Mouse (Mus musculus) macrophage (primary cell): ENCODE measurements around the gene Sgk1. TPM values are rescaled to one million over a fixed set of nuclear protein-coding genes. Genes with fewer than 3 reads are reported as not detected.
A peak's percentile ranks its signal among the peaks of the same experiment; 100 is the strongest.

ENCODE experiments used
- H3K27ac ChIP-seq: fragments of 350-480 bp; formaldehyde crosslinking; 2 replicates; pipeline ENCODE4 v1.9.0; 2021
- H3K36me3 ChIP-seq: fragments of 350-480 bp; formaldehyde crosslinking; 2 replicates; pipeline ENCODE4 v1.9.0; 2021; ENCODE audit errors: inconsistent target
- H3K4me3 ChIP-seq: fragments of 350-480 bp; formaldehyde crosslinking; 2 replicates; pipeline ENCODE4 v1.9.0; 2021; ENCODE audit errors: inconsistent target
- H3K79me2 ChIP-seq: fragments of 350-480 bp; formaldehyde crosslinking; 2 replicates; pipeline ENCODE4 v1.9.0; 2021; ENCODE audit errors: inconsistent target
- WGBS: methylation state at CpG from one replicate; pipeline ENCODE4 v1.1.7; 2026; ENCODE audit warnings: inconsistent platforms; ENCODE audit not compliant: missing documents; 5-methylcytosine and 5-hydroxymethylcytosine counted together
- polyA plus RNA-seq: library from polyadenylated mRNA; stranded (reverse); fragments of 250-400 nt; gene quantifications from 3 replicates; pipeline ENCODE4 v1.2.4, GENCODE M21; 2018; ENCODE audit warnings: inconsistent platforms
- total RNA-seq, 78 experiments: library from RNA; depleted of rRNA; stranded (reverse); fragments of 250-400 nt; gene quantifications; 1 replicate in 9 of 78; 2 replicates in 24 of 78; 3 replicates in 43 of 78; 4 replicates in 2 of 78; pipeline ENCODE4 v1.2.4; 2018; ENCODE audit warnings: inconsistent platforms in 56 of 78

Sgk1 gene
- 100 to 1,000 TPM in 18 of 26 experiments, 10 to 100 TPM in 8; 36.5 to 411 (median 145) TPM for total RNA-seq (2018; cell fraction: chromatin; rRNA removed)
- 100 to 1,000 TPM in 13 of 26 experiments, 10 to 100 TPM in 13; 28.4 to 201 (median 107) TPM for total RNA-seq (2018; cell fraction: cytosol; rRNA removed)
- 100 to 1,000 TPM in 17 of 26 experiments, 10 to 100 TPM in 9; 46.0 to 325 (median 174) TPM for total RNA-seq (2018; cell fraction: nucleus; rRNA removed)
- 26.8 to 76.1 TPM (median 55.9 TPM) in 3 replicates for polyA plus RNA-seq

DNA sequence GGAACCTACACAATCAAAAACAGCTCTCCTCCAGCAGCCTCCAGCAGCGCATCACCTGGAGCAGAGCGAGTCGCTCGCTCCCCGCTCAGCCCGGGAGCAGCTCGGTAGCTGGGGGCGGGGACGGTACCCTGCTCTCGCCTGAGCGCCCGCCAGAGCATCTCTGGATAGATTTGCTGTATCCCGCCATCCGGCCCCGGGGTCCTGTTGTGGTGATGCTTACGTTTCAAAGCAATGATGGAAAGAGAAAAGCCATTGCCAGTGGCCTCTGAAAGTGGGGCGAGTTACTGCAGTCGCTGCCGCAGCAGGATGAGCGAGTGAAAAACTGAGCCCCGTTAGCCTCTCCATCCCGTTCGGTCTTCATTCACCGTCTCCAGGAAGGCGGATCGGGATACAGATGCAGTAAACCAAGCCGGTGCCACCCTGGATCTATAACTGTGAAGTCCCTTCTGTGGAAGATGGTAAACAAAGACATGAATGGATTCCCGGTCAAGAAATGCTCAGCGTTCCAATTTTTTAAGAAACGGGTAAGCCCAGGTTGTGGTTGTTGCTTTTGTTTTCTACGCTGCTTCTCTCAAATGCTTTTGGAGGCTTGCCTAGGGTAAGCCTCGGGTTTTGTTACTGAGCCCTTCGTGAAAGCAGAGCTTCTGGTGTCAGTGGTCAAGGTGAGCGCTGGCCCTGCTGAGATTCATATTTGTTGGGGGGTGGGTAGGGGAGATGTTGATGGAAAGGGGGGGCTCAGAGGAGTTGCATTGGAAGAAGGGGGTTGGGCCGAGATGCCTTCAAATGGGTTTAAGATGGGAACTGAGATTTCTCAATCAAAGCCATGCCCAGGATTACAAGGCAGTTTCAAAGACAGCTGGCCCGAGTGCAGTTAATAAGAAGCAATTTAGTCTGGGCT lies at the start of gene Sgk1:
TSS of gene Sgk1 (plus strand) at position 1 of the 898 bp plus-strand sequence.
- Histone ChIP-seq H3K79me2 (no peaks in the 10 kb centered on the region), H3K4me3 (peak within 1 kb of the TSS; percentile 6; the same call in 1 of the 2 replicates), H3K27ac (no peak within 1 kb of the TSS), H3K36me3 (no peaks in the 10 kb centered on the region)
- 14% methylated on average over 36 of the region's 36 CpGs for WGBS

DNA sequence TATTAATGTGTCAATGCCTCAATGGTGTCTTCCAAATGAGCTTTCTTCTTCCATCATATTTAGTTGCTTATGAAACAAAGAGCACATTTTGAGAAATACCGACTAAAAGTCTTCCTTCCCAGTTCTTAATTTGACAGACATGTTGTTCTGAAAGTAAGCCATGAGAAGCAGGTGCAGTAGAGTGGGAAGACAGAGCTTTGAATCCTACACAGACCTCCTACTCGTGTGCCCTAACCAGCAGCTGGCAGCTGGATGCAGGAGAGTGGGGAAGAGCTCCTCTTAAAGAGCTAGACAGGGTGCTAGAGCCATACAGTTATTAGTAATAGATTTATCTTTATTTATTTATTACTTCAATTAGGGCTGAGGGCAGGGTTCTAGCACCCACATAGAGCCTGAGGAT lies 49.7 kb upstream of the Sgk1 start:
- Histone ChIP-seq H3K27ac (no peak overlapping the region), H3K79me2 (no peaks in the 10 kb centered on the region), H3K4me3 (no peak overlapping the region), H3K36me3 (no peaks in the 10 kb centered on the region)
- 92% methylated on average over 2 of the region's 2 CpGs for WGBS

- 97% methylated on average over 3 of the region's 3 CpGs for WGBS
- Histone ChIP-seq H3K36me3 (no peaks in the 10 kb centered on the region), H3K4me3 (no peak overlapping the region), H3K79me2 (no peaks in the 10 kb centered on the region), H3K27ac (no peak overlapping the region)
Observed at GRCm38 (mm10) chr10:21833757-21834156, 48.2 kb upstream of the Sgk1 start.

DNA sequence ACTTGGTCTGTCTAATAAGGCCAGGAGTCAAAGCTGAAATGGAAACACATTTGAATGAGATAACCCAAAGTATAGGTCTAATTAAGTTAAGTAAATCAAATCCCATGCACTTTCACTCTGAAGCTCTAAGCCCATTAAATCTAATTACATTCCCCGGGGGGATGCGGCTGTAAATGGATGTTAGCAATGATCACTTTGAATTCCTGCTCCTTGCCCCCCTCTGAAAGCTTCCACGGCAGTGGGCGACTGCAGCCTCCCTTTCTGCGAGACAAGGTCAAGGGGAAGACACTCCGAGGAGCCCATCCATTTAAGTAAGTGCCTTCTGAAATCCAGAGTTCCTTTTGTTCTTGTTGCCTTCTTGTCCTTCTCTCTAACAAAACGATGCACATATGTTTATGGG lies 46.9 kb upstream of the Sgk1 start:
- Histone ChIP-seq H3K79me2 (no peaks in the 10 kb centered on the region), H3K36me3 (no peaks in the 10 kb centered on the region), H3K27ac (no peak overlapping the region), H3K4me3 (no peak overlapping the region)
- WGBS = 92% methylated on average over 7 of the region's 7 CpGs

- WGBS = 80% methylated on average over 13 of the region's 13 CpGs
- Histone ChIP-seq H3K4me3 (no peak overlapping the region), H3K27ac (no peak overlapping the region), H3K36me3 (no peaks in the 10 kb centered on the region), H3K79me2 (no peaks in the 10 kb centered on the region)
Observed at GRCm38 (mm10) chr10:21839248-21840155, 42.5 kb upstream of the Sgk1 start.

GRCm38 (mm10) chr10:21843326-21843725 lies 38.7 kb upstream of the Sgk1 start:
- no peaks in the 10 kb centered on the region for H3K79me2 ChIP-seq
- no peak overlapping the region for H3K27ac ChIP-seq
- 96% methylated on average over 6 of the region's 6 CpGs for WGBS

GRCm38 (mm10) chr10:21843861-21844260 lies 38.1 kb upstream of the Sgk1 start:
- 97% methylated on average over 8 of the region's 8 CpGs for WGBS
- Histone ChIP-seq H3K36me3 (no peaks in the 10 kb centered on the region), H3K4me3 (no peak overlapping the region), H3K79me2 (no peaks in the 10 kb centered on the region), H3K27ac (no peak overlapping the region)

More at GRCm38 (mm10) chr10:21843326-21843725, 38.7 kb upstream of the Sgk1 start:
- H3K36me3 ChIP-seq = no peaks in the 10 kb centered on the region
- H3K4me3 ChIP-seq = no peak overlapping the region

DNA sequence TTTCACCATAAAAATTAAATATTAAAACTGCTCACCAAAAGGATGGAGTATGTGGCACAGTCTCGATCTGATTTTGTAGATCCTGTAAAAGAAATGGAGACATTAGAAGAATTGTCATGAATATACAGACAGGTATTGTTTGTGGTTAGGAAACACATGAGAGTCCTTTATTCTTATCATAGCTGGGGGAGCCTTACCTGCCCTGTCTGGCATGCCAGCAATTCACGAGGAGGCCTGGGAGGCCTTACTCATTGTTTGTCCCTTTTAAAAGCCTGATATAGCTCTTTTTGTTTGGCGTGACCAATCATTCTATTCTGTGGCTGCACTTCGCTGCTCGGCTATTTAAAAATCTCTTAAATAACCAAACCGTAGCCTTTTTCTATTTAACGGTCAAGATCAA lies 37.6 kb upstream of the Sgk1 start:
- 98% methylated on average over 7 of the region's 7 CpGs for WGBS
- Histone ChIP-seq H3K4me3 (no peak overlapping the region), H3K36me3 (no peaks in the 10 kb centered on the region), H3K27ac (no peak overlapping the region), H3K79me2 (no peaks in the 10 kb centered on the region)

DNA sequence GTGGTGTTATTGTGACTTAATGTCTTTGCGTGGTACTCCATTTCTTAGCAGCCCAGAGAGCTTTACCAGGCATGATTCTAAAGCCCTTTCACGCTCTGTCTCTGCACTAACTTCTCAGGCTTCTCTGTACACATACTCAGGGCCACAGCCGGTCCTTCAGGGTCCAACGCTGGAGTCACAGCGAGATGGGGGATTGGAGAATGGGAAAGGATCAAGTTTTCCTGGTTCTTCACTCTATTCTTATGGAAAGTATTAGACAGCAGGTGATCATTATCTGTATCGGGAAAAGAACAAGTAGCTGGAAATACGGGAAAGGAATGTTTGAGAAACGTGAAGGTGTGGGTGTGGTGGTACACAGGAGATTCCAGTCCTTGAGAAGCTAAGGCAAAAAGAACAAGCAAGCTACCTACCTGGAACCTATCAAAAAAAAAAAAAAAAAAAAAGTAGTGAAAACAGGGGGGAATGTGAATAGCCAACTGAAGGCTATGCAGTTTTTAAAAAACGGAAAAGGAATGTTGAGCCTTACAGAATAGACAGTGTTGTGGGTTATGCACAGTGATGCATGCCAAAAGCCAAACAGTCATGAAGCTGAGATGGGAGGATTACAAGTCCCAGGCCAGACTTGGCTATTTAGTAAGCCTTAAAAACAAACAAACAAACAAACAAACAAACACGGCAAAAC lies 36.2 kb upstream of the Sgk1 start:
- H3K4me3 ChIP-seq = no peak overlapping the region
- no peaks in the 10 kb centered on the region for H3K36me3 ChIP-seq
- no peak overlapping the region for H3K27ac ChIP-seq
- H3K79me2 ChIP-seq = no peaks in the 10 kb centered on the region
- WGBS = 98% methylated on average over 9 of the region's 10 CpGs

- no peak overlapping the region for H3K27ac ChIP-seq
- WGBS = 91% methylated on average over 9 of the region's 9 CpGs
- no peaks in the 10 kb centered on the region for H3K36me3 ChIP-seq
- H3K79me2 ChIP-seq = no peaks in the 10 kb centered on the region
- H3K4me3 ChIP-seq = no peak overlapping the region
Observed at GRCm38 (mm10) chr10:21846366-21846765, 35.6 kb upstream of the Sgk1 start.

- 84% methylated on average over 11 of the region's 11 CpGs for WGBS
- Histone ChIP-seq H3K36me3 (no peaks in the 10 kb centered on the region), H3K27ac (no peak overlapping the region), H3K79me2 (no peaks in the 10 kb centered on the region), H3K4me3 (no peak overlapping the region)
Observed at GRCm38 (mm10) chr10:21847026-21847820, 34.8 kb upstream of the Sgk1 start.

- Histone ChIP-seq H3K36me3 (no peaks in the 10 kb centered on the region), H3K4me3 (no peak overlapping the region), H3K27ac (no peak overlapping the region), H3K79me2 (no peaks in the 10 kb centered on the region)
- WGBS = 93% methylated on average over 16 of the region's 16 CpGs
Observed at GRCm38 (mm10) chr10:21847931-21848670, 33.9 kb upstream of the Sgk1 start.

GRCm38 (mm10) chr10:21849251-21849650 lies 32.7 kb upstream of the Sgk1 start:
- H3K79me2 ChIP-seq = no peaks in the 10 kb centered on the region
- no peak overlapping the region for H3K27ac ChIP-seq
- WGBS = 89% methylated on average over 8 of the region's 8 CpGs
- no peak overlapping the region for H3K4me3 ChIP-seq
- H3K36me3 ChIP-seq = no peaks in the 10 kb centered on the region
